Mouse (Mus musculus) bone marrow macrophage, adult 2 months (primary cell): Measurements from ENCODE around the gene Camsap2.

ENCODE experiments used
- CTCF ChIP-seq: IDR thresholded peaks from 2 replicates; pipeline ENCODE4 v1.5.1; 2012; ENCODE audit warnings: low read depth, mild to moderate bottlenecking, low read length, moderate library complexity
- POLR2A ChIP-seq: IDR thresholded peaks from 2 replicates; pipeline ENCODE4 v1.6.1; 2012; ENCODE audit warnings: mild to moderate bottlenecking, low read depth, low read length, borderline replicate concordance

- TF ChIP-seq CTCF = no peak
- no peak for TF ChIP-seq POLR2A
Measured at GRCm38 (mm10) chr1:136306424-136306823, 39.5 kb downstream of the Camsap2 start.
